Mouse (Mus musculus) spleen, postnatal 0 days (tissue): Measurements from ENCODE around the gene Prpf6. TPM values are rescaled to one million over a fixed set of nuclear protein-coding genes. Genes with fewer than 3 reads are reported as not detected.

Experiments used
- polyA plus RNA-seq: library from polyadenylated mRNA; unstranded; fragments of >200 nt; fragmentation: Nextera tagmentation; extraction: Ambion mirVana; gene quantifications from 2 replicates; pipeline ENCODE4 v1.2.1, GENCODE M21; 2015

The Prpf6 gene
- polyA plus RNA-seq, result 27.6 and 28.9 TPM in 2 replicates

DNA sequence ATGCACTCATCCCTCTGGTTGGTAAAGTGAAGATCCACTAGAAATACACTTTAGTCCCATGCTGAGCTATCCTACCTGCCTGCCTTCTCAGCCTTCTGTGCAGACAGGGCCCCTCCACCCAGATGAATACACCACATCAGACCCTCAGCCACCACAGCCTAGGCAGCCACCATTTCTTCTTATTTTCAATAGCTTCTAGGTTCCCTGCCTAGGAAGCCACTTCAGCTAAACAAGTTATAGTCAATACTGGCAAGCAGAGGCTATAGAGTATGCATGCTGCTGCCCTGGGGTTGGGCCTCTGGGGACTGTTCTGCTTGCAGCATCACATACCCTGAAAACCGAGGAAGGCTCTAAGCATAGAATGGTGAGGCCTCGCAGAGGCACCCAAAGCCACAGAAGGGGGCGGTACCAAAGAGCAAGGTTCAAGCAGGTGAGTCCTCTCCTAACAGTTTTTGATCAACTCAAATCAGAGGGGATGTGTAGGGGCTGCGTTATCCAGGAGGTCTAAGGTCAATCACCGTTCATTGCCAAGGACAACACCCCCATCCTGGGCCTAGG, at the start of gene Prpf6:
Prpf6 (plus strand) TSS at position 341 of the 558 bp plus-strand sequence.

DNA sequence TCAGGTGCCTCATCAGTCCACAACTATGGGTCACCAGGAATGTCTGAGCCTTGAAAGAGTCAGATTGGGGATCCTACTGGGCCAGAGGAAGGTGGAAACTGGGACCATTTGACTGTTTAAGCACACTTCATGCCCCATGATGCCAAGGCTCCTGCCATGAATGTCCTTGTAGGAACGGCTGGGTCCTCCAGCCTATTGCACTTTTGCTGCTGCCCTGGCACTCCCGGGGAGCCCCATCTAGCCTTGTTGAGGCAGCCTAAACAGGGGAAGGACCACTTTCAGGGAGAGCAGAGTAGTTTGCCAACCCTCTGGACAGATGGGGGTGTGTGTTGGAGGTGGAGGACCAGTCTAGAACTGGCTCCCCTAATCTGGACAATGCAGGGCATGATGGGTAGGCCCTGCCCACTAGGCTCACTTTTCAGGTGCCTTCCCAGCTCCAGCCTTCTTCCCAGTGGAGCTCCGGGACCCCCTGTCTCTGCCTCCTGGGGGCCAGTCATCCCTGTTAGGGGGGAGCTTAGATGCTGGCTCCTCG, 7.2 kb upstream of the Prpf6 start, which contains the start of gene Uckl1:
Uckl1 (minus strand) TSS at position 482 of the 532 bp plus-strand sequence.

DNA sequence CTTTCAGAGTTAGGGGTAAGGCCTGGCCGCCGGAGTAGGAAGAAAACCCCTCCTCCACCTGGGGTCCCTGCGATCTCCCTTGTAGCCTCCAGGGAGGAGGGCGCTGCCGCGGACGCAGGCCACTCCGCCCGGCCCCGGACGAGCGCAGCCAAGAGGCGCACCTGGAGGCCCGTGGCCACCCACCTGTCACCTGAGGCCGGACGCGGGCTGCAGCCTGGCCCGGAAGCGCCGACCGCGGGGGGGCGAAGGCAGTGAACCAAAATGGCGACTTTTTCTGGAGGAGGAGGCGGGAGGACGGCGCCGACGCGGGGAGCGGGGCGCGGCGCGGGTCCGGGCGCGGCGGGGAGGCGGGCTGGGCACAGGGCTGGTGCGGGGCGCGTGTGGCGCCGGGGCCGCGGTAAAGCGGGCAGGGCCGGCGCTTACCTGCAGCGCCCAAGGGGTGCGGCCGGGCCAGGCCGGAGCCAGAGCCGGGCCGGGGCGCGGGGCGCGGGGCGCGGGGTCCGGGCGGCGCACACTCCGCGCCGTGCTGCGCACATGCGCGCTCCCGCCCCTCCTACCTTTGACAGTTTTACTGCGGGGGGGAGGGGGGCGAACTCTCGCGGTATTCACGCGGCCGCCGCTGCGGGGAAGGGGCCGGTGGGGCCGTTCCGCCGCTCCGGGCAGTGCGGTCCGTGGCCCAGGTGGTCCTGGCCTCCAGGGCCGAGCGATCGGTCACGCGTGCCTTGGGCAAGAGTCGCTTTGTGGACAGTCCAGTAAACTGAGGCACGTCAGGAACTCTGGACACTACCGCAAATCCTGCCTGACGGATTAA, 768 bp downstream of the Prpf6 start, which contains the start of gene Zfp512b:
Zfp512b (minus strand) TSS at position 573 of the 811 bp plus-strand sequence.

DNA sequence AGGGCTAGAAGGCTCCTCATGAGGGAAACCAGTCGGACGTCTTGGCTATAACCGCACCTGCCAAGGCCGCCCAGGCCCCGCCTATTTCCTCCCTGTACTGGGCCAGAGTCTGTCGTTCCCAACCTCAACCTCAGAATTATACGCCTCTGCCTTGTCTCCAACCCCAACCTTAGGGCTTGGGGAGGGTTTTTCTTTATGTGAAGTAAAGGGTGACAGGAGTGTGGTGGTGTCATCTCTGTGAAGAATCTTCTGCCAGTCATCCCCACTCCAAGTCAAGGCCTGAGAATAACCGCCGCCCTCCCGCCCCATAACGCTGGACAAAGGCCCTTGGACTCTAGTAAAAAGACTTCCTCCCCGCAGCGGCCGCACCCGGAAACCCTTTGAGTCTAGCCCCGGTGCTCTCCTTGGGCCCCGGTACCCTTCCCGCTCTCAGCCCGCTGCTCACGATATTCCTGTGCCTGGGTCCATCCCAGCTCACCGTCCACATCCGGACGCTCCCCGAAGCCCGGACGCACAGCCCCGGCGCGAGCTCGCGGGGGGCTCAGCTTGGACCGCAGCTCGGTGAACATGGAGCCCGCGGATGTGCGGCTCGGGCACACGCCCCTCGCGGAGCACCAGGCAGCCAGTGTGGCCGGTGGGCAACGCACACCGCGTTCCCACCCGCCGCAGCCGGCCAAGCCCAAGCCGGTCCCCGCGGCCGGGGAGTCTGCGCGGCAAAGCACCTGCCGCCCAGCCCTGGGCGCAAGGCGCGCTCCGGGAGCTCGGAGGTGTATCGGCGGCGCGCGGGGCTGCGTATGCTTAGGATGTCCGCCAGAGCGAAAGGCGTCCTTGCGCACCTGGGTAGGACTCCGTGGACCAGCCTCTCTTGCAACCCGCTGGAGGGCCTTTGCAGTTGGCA, 7.0 kb downstream of the Prpf6 start, which contains the start of gene Samd10:
Samd10 (minus strand) TSS at position 759 of the 898 bp plus-strand sequence.

DNA sequence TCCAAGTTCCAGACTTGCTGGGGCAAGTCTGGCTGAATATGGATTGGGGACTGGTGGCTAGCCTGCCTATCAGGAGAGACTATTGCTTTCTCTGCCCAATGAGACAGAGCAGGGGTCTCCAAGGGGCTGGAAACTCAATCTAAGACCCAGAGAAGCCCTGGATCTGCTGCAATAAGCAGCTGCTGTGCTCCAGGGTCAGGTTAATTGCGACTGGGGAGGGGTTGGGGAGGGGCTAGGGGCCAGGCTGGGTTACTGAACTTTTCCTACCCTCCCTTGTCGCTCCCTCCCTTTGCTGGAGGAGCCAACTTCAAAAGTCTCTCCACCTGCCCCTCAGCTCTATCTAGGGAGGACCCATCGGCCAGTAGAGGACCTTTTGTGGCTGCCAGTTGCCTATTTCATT, 65.1 kb downstream of the Prpf6 start, which contains the start of gene Gm29797:
Gm29797 (plus strand) TSS at position 301 of the 400 bp plus-strand sequence.

DNA sequence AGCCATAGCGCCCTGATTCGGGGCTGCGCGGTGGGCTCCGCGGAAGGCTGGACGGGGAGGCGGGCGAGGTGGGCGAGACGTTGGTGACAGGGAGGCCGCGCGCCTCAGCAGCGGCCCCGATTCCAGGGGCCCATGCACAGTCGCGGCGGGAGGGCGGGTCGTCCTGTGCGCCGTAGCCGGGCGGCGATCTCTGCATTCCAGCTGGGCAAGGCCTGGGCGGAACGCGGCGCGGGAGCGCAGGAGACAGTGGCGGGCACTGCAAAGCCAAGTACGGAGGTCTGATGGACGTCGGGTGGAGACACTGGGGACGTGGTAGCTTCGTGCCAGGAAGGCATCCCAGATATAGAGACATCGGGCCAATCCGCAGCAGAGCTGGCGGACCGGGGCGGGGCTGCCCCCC, 79.7 kb downstream of the Prpf6 start, which contains the start of gene Sox18:
Sox18 (minus strand) TSS at position 315 of the 400 bp plus-strand sequence.

DNA sequence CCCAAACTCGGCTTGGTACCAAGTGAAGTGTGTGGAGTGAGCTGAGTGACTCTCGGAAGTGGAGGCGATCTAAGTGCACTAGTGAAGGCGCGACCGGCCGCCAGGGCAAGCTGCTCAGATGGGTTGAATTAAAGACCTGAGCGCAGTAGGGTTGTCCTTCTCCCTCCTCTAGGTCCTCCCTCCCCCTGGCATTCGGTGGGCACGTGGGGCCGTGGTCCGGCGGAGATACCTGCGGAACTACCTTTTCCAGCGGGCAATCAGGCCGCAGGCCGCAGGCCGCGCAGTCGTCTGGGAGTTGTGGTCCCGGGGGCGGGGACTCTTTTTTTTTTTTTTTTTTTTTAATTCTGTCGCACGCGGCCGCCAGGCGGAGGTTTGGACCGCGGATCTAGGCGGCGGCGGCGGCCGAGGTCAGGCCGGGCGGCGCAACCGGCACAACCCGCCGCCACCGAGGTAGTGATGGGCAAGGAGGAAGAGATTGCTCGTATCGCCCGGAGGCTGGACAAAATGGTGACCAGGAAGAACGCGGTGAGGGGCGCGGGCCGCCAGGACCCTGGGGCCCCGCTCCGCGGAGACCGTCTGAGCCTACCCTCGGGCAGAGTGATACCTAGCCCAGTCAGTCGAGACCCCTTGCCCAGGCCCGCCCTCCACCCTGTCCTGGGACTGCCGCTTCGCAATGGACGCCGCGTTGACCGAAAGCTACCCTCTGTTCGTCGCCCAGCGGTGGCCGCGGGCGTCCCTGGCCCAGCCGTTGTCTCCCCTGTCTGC, 88.5 kb downstream of the Prpf6 start, which contains the start of gene Tcea2:
Tcea2 (plus strand) TSS at position 360 of the 765 bp plus-strand sequence.

DNA sequence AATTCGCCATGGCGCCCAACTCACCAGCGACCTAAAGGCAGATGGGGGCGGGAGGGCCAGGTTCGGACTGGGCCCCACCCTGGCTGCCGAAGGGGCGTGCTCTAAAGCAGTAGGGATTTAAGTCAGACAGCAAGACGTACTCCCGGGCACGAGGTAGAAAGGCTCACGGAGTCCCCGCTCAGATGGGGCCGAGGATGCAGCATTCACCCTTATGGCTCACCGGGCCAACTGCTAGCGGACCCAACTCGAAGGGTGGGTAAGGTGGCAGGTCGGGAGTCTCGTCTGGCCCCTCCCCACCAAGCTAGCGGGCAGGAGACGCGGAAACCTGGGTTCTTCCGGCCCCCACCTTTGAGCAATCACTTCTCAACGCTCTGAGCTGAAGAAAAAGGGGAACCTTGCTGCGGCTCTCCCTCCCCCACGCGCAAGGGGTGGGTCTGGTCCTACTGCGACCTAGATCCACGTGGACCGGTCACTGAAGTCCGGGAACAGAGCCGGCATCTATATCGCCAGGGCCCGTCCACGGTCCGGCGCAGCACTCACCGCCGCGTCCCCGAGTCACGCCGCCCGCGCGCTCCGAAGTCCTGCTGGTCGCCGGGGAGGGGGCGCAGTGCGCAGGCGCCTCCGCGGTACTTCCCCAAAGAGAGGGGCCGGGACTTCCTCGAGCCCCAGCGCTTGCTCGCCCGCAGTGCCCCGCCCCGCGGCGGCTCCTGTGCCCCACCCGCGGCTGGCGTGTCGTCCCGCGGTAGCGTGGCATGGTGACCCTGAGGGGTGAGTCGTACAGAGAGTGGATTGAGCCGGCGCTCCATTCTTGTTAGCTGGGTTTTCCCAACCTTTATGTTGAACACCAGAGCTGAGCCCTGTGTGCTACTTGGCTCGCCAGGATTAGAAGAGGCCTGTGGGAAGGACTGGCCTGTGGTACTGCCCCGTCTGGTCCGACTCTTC, 101.9 kb downstream of the Prpf6 start, which contains the start of gene Rgs19:
Rgs19 (minus strand) TSS at position 639 of the 942 bp plus-strand sequence.

DNA sequence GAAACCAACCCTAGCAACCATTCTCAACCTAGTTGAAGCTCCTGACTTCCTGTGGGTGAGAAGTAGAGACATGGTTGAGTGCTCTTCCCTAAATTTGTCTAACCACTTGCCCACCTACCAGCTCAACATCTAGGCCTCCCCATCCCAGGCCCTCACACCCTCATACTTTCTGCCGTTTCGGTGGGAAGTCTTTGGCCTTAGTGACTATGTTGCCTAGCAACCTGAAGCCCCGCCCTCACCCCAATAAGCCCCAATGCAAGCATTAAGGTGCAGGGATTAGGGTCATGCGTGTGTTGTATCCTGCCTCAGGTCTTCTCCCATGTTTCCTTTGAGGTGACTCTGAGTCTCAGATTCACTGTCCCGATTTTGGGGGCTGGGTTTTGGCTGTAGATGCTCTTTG, 106.6 kb downstream of the Prpf6 start, which contains the start of gene Lkaaear1:
Lkaaear1 (minus strand) TSS at position 202 of the 400 bp plus-strand sequence.

Other genes with a start within 250 kb of the Prpf6 start
- gene Zgpat, start 226.9 kb upstream of the Prpf6 start, polyA plus RNA-seq, result 14.8 and 15.3 TPM in 2 replicates
- 28.7 and 34.8 TPM in 2 replicates for gene Arfrp1, start 226.5 kb upstream of the Prpf6 start, polyA plus RNA-seq
- 9.8 and 12.2 TPM in 2 replicates for gene Lime1, start 211.8 kb upstream of the Prpf6 start, polyA plus RNA-seq
- 12.2 and 14.3 TPM in 2 replicates for gene Zbtb46, start 132.4 kb upstream of the Prpf6 start, polyA plus RNA-seq
- not detected in 2 replicates for gene Abhd16b, start 98.7 kb upstream of the Prpf6 start, polyA plus RNA-seq
- gene Tpd52l2, start 94.7 kb upstream of the Prpf6 start, polyA plus RNA-seq, result 90.7 and 93.3 TPM in 2 replicates
- gene Dnajc5, start 71.4 kb upstream of the Prpf6 start, polyA plus RNA-seq, result 33.9 and 40.6 TPM in 2 replicates
- 32.3 and 39.7 TPM in 2 replicates for gene Uckl1, start 7.0 kb upstream of the Prpf6 start, polyA plus RNA-seq
- 11.9 and 15.4 TPM in 2 replicates for gene Zfp512b, start 935 bp downstream of the Prpf6 start, polyA plus RNA-seq
- gene Samd10, start 7.3 kb downstream of the Prpf6 start, polyA plus RNA-seq, result 2.8 and 4.7 TPM in 2 replicates
- gene Gm29797, start 65.2 kb downstream of the Prpf6 start, polyA plus RNA-seq, result not detected in 2 replicates
- 29.9 and 46.0 TPM in 2 replicates for gene Sox18, start 79.8 kb downstream of the Prpf6 start, polyA plus RNA-seq
- gene Tcea2, start 88.4 kb downstream of the Prpf6 start, polyA plus RNA-seq, result 6.8 and 9.7 TPM in 2 replicates
- 38.9 and 53.5 TPM in 2 replicates for gene Rgs19, start 102.1 kb downstream of the Prpf6 start, polyA plus RNA-seq
- gene Lkaaear1, start 106.6 kb downstream of the Prpf6 start, polyA plus RNA-seq, result not detected in 2 replicates
- gene Oprl1, start 123.1 kb downstream of the Prpf6 start, polyA plus RNA-seq, result 0.11 and 0.12 TPM in 2 replicates
- gene Myt1, start 171.5 kb downstream of the Prpf6 start, polyA plus RNA-seq, result not detected in 2 replicates
- gene Pcmtd2, start 246.0 kb downstream of the Prpf6 start, polyA plus RNA-seq, result 22.4 and 25.3 TPM in 2 replicates